Mouse (Mus musculus) urinary bladder, postnatal 4 days (tissue): Measurements from ENCODE around the gene Hoxa1.

Experiments used
- DNase-seq, 2 experiments: peaks; one replicate each; pipeline ENCODE4 v3.0.0; 2021 to 2022; ENCODE audit warnings: low spot score in 2 of 2

Hoxa1 gene

DNA sequence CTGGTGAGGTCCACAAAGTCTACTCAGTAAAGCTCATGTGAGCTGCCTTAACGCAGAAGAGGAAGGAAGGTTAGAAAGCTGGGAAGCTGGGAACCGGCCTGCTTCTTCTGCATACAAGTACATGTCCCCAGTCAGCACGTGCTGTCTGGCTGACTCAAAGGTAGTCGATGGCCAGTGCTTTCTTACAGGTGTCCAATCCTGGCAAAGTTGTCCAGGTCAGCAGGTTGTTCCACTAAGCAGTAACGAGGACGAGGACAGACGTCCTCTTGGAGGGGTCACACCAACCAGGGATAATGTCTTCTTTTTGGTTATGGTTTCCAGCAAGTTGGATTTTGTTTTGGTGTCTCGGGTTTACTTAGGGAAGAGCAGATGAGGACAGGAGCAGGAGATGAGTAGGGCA, 31.8 kb upstream of the Hoxa1 start:
- no peak for DNase-seq

DNA sequence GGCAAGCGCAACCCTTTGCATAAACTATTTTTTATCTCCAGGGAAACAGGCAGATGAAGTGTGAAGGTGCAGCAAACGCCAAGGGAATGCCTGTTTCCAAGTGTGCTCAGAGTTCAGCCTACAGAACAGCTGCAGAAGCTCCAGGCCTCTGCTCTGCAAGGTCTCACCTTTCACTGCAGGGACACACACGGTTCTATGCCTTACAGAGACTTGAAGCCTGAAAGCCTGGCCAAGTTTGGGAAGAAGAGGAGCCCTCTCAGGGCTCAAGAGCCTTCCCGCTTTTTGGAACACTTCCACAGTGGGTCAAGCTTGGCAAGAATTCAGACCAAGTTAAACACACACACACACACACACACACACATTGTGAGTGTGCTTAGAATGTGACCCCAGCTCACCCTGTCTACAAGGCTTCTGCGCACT, 31.1 kb upstream of the Hoxa1 start:
- DNase-seq = no peak

DNA sequence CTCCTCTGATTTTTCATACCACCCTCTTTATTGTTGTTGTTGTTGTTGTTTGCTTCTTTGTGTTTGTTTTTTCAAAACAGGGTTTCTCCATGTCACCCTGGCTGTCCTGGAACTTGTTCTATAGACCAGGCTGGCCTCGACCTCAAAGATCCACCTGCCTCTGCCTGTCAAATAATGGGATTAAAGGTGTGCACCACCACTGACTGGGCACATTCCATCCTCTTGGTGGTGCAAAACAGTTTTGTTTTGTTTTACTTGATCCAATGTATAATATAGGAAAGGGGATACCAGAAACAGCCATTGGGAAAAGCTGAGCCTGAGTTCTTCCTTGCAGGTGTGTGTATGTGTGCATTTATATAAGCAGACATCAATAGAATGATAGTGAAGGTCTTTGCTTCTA, 28.4 kb upstream of the Hoxa1 start:
- DNase-seq = no peak

DNA sequence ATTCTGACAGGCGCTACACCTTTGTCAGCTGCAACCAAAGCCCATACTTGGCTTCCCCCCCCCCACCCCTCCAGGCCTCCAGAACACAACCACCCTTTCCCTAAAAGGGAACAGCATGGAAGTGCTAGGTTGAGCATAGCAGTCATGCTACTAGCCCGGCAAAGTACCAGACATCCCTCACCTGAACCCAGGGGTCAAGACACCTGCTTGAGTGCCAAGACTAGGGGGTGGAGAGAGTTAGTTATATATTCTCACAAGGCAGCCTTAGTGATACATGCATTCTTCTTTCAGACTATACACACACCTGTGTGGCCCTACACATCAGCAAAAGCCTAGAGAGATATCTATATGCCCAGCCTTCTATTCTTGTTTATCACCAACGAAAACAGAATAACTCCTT, 27.7 kb upstream of the Hoxa1 start:
- DNase-seq = no peak

DNA sequence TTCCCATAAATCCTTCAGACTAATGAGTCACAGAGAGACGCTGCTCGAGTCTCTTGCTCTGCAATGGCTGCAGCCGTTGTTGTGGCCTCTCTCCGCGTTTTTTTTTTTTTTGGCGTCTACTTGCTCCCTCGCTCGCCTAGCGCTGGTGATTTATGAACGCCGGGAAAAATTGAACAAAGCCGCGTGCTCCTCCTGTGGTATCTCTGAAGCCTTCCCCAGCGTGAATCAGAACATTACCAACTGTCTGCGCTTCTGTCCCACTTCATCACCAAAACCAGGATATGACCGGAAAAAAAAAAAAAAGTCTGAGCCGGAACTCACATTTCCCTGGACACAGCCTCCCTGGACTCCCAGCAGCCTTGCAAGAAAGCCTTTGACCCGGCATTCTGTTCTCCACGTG, 27.1 kb upstream of the Hoxa1 start:
- no peak for DNase-seq

DNA sequence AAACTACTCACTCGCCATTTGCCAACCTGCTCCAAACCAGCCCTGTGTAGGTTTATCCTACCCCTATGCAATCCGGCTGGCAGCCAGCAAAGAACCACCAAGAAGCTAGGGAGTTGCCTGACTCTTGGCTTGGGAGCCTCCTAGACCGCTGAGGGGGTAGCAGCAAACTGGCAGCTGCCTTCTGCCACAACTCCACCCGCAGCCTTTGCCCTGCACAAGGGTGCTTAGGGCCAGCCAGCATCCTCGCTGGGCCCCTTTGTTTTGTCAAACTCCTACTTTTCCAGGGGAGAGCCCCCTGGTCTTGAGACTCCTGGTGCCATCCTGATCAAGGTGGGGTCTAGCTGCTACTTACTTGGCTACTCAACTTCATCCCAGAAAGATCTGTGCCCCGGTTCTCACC, 26.6 kb upstream of the Hoxa1 start:
- no peak for DNase-seq

DNA sequence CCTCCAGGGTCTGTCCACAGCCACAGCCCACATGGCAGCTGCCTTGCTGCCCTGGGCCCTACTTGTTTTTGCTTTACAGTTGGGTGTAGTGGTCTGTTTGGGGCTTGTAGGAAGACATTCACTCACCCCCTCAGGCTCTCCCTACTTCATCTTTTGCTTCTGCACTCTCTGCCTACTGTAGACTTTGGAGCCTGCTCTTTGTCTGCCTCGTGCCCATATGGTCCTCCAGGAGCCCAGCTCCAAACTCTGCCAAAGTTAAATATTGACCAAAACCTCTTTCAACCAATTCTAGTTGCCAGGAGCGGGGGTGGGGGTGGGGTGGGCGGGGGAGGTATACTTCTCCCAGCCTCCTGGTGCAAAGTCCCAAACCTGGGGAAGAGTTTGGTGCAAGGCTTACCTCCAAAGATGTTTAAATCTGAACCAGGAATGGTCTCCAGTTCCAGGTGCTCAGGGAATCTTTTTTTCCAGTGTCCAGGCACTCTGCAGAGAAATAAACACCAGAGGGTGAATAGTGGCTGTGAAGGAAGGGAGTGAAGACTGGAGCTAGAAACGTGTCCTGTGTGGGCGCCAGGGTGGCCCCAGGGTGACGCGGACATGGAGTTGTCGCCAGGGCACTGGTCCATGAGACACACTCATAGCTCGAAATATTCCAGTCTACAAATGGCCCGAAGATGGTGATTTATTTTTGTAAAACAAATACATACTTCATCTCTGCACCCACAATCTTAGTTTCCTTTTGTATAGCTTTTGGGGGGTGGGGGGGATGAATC, 25.4 kb upstream of the Hoxa1 start:
- DNase-seq = no peak

DNA sequence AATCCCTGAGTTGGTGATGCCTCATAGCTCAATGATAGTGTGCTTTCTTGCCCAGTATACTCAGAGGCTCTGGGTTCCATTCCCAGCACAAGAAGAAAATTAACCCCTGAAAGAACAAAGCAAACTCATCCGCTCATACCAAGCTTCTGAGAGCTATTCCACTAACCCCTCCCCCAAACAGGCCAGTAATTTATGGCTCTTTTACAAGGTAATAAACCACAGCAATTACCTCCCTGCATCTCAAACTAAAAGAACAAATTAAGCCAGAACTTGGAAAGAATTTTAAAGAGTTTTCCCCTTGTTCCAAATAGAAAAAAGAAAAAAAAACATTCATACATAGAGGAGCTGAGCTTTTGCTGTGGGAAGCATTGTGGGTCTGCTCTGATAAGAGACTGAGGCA, 24.7 kb upstream of the Hoxa1 start:
- no peak for DNase-seq

DNA sequence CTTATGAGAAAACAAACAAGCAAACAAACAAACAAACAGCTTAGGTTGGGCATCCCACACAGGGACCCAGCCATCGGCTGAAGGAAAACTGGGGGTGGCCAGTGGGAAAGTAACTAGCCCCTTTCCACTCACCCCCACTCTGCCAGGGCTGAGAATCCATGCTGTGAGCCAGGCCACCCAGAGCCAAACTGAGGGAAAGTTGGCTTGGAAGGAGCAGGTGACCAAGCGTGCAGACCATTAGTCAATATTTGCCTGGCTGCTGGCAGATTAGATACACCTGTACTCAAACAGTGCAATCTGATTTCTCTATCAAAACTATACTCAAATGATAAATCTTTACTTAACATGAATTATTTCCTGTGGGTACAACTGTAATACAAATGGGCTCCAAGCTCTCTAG, 23.9 kb upstream of the Hoxa1 start:
- no peak for DNase-seq

DNA sequence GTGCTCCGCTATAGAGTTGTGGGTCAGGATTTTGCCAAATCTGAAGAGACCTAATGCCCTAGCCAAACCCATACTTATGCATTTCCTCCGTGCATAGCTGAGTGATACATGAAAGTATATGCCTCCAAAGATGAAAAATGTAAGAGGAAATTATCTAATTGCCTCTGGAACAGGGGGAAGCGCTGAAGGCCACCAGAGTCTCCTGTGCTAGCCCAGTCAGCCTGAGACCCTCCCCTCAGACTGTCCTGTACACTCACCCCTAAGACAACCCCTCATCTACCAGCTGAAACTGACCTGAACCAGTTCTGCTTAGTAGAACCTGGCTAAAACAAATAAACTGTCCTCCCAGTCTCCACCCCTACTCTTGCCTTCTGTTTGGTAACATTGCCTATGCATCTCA, 22.6 kb upstream of the Hoxa1 start:
- no peak for DNase-seq

DNA sequence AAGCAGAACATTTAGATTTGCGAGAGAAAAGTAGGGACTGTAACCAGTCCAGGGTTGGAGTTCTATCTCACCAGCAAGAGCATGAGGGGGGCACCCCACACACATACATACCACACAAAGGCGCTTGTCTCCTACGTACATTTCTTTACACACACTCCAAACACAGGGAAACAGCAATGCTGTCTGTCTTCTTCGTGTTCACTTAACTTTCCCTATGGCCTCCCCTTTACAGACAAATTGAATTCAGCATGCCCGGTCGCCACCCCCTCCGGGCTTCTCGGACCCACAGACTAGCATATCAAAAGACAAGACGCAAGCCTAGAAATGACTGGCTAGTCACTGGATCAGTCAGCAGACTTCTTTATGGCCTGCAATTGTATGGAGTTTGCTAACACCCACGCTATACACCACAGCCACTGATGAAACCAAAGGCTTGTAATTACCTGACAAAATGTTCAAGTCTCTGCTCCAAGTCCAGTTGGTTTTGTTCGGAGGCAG, 22.1 kb upstream of the Hoxa1 start:
- no peak for DNase-seq

DNA sequence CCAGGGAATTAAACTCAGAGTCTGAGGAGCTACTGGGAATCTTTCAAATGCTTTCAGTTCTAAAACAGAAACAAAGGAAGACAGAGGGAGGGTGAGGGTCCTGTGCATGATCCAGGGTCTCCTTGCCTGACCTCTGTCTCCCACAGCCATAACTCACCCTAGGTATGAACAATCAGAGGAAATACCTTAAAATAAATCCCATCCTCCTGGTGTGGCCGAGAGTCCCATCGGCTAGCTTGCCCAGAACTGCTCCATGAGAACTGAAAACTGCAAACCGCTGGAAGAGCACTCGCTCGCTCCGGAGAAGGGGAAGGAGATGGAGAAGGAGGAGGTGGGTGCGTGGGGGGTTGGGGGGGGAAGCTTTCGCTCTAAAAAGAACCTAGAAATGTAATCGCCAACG, 21.6 kb upstream of the Hoxa1 start:
- no peak for DNase-seq

DNA sequence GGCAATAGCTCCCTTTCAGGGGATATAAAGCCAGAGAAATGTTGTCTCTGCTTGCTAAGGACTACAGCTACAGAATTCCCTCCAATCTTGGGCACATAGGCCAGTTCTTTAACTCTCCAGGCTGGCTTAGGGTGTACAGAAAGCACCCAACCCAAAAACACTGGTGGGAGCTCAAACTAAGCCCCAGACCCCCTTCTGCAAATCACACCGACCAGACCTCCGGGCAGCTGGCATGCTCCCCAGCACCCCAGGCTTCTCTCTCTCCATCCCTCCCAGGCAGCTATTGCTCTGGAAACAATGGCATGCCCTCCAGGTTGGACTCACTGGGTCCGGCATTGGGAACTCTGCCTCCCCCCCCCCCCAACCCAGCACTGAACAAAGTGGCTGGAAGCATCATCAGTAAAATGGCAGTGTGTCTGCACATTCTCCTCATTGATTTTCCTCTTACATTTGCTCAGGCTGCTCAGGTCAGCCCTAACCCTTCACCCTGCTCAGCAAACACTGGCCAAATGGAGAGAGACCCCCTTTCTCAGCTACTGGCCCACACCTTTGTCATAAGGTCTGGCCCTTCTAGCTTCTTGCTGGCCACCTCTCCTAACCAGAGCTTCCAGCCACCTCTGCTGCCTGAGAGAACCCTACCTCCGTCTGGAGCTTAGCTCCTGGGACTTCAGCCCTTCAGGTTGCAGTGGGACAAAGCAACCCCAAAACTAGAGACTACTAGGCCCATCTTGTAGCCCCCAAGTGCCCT, 21.0 kb upstream of the Hoxa1 start:
- DNase-seq = no peak

DNA sequence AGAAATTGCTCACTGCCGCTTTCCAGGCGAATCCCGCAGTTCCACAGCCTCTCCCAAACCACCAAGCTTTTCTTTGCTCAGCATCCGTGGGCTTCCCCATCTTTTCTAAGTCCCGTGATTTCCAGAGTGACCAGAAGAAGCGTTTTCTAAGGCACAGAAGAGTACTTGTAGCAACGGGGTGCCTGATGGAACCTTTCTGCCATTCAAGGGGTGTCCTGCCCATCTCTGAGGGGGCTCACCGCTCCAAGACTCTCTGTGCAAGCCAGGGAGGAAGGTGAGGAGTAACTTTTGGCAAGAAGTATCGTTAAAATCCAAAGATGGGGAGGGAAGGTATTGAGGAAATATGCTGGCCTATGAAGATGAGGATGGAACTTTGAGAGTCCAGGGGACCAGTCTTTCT, 19.7 kb upstream of the Hoxa1 start:
- DNase-seq = no peak

DNA sequence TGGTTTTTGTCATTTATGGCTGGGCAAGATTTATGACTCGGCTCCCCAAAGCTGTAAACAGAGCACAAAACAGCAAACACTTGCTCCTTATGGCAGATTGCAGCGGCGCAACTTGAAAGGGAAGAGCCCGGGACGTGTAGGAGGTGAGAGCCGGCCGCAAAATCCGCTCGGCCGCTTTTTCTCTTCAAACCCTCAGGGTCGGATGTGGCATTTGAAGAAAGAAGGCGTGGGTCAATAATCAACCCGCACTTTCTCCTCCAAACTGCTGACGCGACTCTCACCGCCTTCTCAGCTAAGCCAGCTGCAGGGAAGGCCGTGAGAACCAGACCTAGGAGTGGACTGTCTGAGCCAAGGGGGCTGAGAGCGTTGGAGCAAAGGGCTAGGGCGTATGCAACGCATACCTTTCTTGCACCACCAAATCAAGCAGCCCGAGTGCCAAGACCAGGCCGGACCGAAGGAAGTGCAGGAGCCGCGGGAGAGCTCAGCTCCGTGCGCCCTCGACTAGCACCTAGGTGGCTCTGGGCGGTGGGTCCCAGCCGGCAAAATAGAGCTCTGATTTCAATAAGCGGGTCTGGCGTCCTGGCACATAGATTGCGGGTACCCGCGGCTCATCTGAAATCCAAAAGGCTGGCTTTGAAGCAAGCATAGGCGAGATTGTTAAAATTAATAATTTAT, 19.1 kb upstream of the Hoxa1 start, which contains the start of gene 5730596B20Rik:
5730596B20Rik (plus strand) TSS at position 438 of the 675 bp plus-strand sequence.
- DNase-seq = no peak

DNA sequence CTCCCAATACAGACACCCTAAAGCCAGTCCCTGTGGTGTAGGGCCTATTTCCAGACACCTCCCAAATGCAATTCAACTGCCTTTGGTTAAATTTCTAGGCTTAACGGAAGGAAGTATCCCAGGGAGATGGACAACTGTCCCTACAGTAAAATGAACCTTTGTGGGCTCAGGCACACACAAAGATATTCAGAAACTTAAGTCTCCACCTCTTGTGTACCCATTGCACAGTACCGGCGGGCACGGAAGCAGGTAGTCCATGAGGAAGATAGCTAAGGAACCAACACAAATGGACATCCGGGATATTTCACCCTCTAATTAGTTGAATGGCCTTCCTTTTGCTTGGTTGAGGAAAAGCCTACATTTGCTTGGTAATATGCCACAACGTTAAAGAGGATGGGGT, 18.3 kb upstream of the Hoxa1 start:
- no peak for DNase-seq

DNA sequence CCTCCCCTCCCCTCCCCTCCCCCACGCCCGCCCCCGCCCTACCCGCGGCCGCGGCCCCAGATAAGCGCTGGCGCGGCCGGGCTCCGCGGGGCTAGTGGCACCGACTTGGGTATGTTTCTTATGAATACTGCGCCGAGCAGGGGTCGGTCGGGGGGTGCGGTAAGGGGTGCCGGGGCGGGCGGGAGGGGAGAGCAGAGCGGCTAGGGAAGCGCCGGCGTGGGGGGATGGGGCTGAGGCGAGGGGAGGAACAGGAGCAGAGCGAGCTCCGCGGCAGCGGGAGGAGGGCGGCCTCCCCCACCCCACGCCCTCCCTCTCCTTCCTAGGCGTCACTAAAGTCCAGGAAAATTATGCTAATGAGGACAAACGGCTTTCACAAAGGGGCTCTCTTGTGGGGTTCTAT, 17.7 kb upstream of the Hoxa1 start:
- no peak for DNase-seq

DNA sequence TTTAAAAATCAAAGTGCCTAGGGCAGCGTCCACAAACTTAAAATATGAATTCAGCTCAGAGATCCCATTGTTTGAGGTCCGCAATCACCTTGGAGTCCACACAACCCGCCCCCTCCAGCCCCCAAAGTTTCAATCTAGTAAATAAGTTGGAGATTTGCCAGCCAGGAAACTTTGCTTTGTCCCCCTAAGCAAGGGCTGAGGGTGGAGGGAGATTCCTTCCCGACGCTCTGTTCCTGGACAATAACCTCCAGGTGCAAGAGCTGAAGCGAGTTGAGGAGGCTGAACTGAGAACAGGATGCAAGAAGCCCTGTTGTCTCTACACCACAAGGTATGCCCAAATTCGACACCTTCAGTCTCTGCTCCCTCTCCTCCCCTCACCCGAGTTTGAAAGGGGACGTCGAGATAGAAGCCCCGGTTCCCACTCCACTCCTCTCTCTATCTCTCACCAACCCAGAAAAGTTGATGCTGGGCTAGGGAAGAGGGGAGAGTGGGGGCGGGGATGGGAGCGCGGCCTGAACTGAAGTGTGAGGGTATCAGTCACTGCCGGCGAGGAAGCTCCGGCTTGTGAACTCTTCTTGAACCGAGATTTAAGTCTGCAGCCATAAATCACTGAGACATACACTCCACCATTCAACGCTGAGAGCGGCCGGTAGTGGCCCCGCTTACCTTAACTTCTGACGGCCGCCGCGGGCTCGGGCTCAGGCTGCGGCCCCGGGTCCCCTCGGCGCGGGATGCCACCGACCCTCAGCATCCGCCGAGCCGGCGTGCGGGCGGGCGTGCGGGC, 17.0 kb upstream of the Hoxa1 start:
- no peak for DNase-seq

DNA sequence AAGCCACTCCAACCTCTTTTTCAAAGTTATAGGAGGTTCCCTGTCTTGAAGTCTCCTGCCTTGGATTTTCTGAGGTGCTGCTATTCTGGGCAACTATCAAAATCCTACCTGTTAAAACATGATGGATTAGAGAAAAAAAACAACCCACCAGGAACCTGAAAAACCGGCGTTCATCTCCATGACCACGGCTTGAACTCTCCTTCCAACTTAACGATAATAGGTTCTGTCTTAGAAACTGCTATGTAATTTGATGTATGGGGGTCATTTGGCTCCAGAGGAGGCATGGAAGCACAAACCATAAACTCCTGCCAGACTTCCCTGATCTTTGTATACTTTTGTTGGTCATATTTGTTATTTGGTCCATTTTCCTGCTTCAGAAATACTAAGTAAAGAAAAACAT, 15.5 kb upstream of the Hoxa1 start:
- DNase-seq = peak in 1 of 2 experiments; percentile 12

DNA sequence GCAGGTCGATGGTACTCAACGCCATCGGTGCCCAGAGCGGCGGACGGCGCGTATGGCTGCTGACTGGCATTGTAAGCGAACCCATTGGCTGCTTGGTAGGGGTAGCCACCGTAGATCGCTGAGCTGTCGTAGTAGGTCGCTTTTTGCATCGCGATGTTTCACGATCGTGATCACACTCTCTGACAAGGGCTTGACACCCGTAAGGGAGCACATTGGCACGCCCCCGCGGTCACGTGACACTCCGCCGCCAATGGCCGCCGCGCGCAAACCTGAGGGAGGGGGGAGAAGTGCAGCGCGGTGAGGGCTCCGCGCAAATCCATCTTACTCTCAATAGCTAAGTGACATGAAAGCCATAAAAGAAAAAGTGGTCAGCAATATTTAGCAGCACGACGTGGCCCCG, 14.4 kb upstream of the Hoxa1 start:
- DNase-seq = peak; percentile 71 to 93

DNA sequence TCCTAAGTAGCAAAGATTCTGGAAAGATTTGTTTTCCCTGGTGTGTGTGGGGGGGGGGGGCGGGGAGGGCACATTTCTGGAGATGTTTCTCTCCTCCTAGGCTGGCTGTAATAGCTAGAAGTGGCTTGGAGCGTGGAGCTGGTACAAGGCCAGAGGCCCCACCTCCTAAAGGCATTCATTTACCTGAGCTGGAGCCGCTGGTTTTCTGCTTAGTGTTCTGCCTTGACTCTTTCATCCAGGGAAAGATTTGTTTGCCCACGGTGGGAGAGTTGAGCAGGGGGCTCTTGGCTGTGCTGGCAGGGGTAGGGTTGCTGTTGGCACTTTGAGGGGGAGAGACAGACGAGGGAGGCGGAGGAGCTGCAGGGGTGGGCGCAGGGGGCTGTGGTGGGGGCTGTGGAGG, 13.8 kb upstream of the Hoxa1 start:
- no peak for DNase-seq

DNA sequence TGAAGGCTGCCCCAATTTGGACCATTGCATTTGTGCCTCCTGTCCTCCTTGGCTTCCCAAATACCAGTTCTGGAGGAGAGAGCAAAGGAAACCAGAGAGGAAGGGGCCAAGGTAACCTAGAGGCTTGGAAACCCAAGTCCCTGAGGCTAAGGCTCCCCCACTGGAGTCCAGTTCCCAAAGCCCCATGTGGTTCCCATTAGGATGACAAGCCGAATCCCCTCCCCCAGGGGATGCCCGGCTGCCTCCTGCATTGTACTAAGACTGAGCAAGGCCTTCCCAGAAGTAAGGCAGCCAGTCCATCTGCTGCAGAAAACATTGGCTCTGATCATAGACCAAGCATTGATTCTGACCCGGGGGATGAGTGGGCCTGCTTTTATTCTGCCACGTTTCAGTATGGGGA, 13.2 kb upstream of the Hoxa1 start:
- DNase-seq = no peak
